Mouse (Mus musculus): ENCODE data around the gene Kidins220. TPM values are rescaled to one million over a fixed set of nuclear protein-coding genes. Genes with fewer than 3 reads are reported as not detected.

Gene Kidins220
- total and polyA plus RNA-seq, 2 experiments from 2014 or later = 104 to 295 TPM

- 47% methylated on average over 6 of the region's 6 CpGs for WGBS
- H3K4me3 ChIP-seq (ENCODE audit: low read depth, low read length) = no peak overlapping the region
- H3K27me3 ChIP-seq (ENCODE audit: insufficient read depth, low read length) = no peaks in the 10 kb centered on the region
- no peaks in the 10 kb centered on the region for H3K9me3 ChIP-seq (ENCODE audit: low read length)
- H3K27ac ChIP-seq (ENCODE audit: low read depth, low read length) = no peak overlapping the region
- H3K9ac ChIP-seq (replicated peaks; ENCODE audit: low read length, poor library complexity, severe bottlenecking) = no peak overlapping the region
- no peaks in the 10 kb centered on the region for H3K36me3 ChIP-seq (ENCODE audit: insufficient read depth, low read length)
- no peak overlapping the region for H3K4me2 ChIP-seq (ENCODE audit: low read depth, low read length, poor library complexity, severe bottlenecking)
- no peak for ATAC-seq (ENCODE audit: low FRiP score)
- no peak for DNase-seq (ENCODE audit: low spot score)
- TF ChIP-seq CTCF (IDR thresholded peaks at IDR 0.05) = no peak
- peaks cover 15% of the 10 kb centered on the region; the same call in 1 of the 2 replicates for H3K4me1 ChIP-seq (ENCODE audit: insufficient read depth, low read length)
Measured at GRCm38 (mm10) chr12:24932120-24932519, 42.6 kb upstream of the Kidins220 start.

- Histone ChIP-seq H3K27me3 (ENCODE audit: insufficient read depth, low read length) (no peaks in the 10 kb centered on the region), H3K4me3 (ENCODE audit: low read depth, low read length) (no peak overlapping the region), H3K27ac (ENCODE audit: low read depth, low read length) (no peak overlapping the region), H3K9me3 (ENCODE audit: low read length) (no peaks in the 10 kb centered on the region), H3K4me1 (ENCODE audit: insufficient read depth, low read length) (peaks cover 11% of the 10 kb centered on the region; the same call in 1 of the 2 replicates), H3K9ac (replicated peaks; ENCODE audit: low read length, poor library complexity, severe bottlenecking) (no peak overlapping the region), H3K36me3 (ENCODE audit: insufficient read depth, low read length) (no peaks in the 10 kb centered on the region), H3K4me2 (ENCODE audit: low read depth, low read length, poor library complexity, severe bottlenecking) (no peak overlapping the region)
- 68% methylated on average over 1 of the region's 1 CpGs for WGBS
- DNase-seq (ENCODE audit: low spot score) (peak; percentile 31), ATAC-seq (ENCODE audit: low FRiP score) (peak; percentile 14; the same call in 1 of the 2 replicates)
- TF ChIP-seq CTCF (IDR thresholded peaks at IDR 0.05) = no peak
Measured at GRCm38 (mm10) chr12:24933206-24933775, 41.4 kb upstream of the Kidins220 start.

- TF ChIP-seq CTCF (IDR thresholded peaks at IDR 0.05) = no peak
- WGBS = 85% methylated on average over 3 of the region's 3 CpGs
- DNase-seq (ENCODE audit: low spot score) = no peak
- no peak overlapping the region for H3K9ac ChIP-seq (replicated peaks; ENCODE audit: low read length, poor library complexity, severe bottlenecking)
- H3K36me3 ChIP-seq (ENCODE audit: insufficient read depth, low read length) = no peaks in the 10 kb centered on the region
- no peak for ATAC-seq (ENCODE audit: low FRiP score)
- no peak overlapping the region for H3K27ac ChIP-seq (ENCODE audit: low read depth, low read length)
- peaks cover 7% of the 10 kb centered on the region; the same call in 1 of the 2 replicates for H3K4me1 ChIP-seq (ENCODE audit: insufficient read depth, low read length)
- H3K4me3 ChIP-seq (ENCODE audit: low read depth, low read length) = no peak overlapping the region
- H3K27me3 ChIP-seq (ENCODE audit: insufficient read depth, low read length) = no peaks in the 10 kb centered on the region
- H3K9me3 ChIP-seq (ENCODE audit: low read length) = no peaks in the 10 kb centered on the region
- H3K4me2 ChIP-seq (ENCODE audit: low read depth, low read length, poor library complexity, severe bottlenecking) = no peak overlapping the region
Measured at GRCm38 (mm10) chr12:24933996-24934395, 40.7 kb upstream of the Kidins220 start.

- H3K27me3 ChIP-seq (ENCODE audit: insufficient read depth, low read length) = no peaks in the 10 kb centered on the region
- H3K9me3 ChIP-seq (ENCODE audit: low read length) = no peaks in the 10 kb centered on the region
- H3K36me3 ChIP-seq (ENCODE audit: insufficient read depth, low read length) = peaks cover 8% of the 10 kb centered on the region
- no peak overlapping the region for H3K9ac ChIP-seq (replicated peaks; ENCODE audit: low read length, poor library complexity, severe bottlenecking)
- peaks cover 7% of the 10 kb centered on the region; the same call in 1 of the 2 replicates for H3K4me1 ChIP-seq (ENCODE audit: insufficient read depth, low read length)
- no peak overlapping the region for H3K4me2 ChIP-seq (ENCODE audit: low read depth, low read length, poor library complexity, severe bottlenecking)
- no peak for TF ChIP-seq CTCF (IDR thresholded peaks at IDR 0.05)
- 44% methylated on average over 1 of the region's 1 CpGs for WGBS
- DNase-seq (ENCODE audit: low spot score) = no peak
- no peak for ATAC-seq (ENCODE audit: low FRiP score)
- no peak overlapping the region for H3K27ac ChIP-seq (ENCODE audit: low read depth, low read length)
- H3K4me3 ChIP-seq (ENCODE audit: low read depth, low read length) = no peak overlapping the region
Measured at GRCm38 (mm10) chr12:24936281-24936680, 38.4 kb upstream of the Kidins220 start.

- no peak overlapping the region for H3K27ac ChIP-seq (ENCODE audit: low read depth, low read length)
- ATAC-seq (ENCODE audit: low FRiP score) = no peak
Measured at GRCm38 (mm10) chr12:24939372-24939771, 35.4 kb upstream of the Kidins220 start.

GRCm38 (mm10) chr12:24942619-24943287 is 32.0 kb upstream of the Kidins220 start:
- no peak for TF ChIP-seq CTCF (IDR thresholded peaks at IDR 0.05)
- 88% methylated on average over 9 of the region's 9 CpGs for WGBS
- ATAC-seq (ENCODE audit: low FRiP score) = no peak

More at GRCm38 (mm10) chr12:24939372-24939771, 35.4 kb upstream of the Kidins220 start:
- no peak for DNase-seq (ENCODE audit: low spot score)
- Histone ChIP-seq H3K9ac (replicated peaks; ENCODE audit: low read length, poor library complexity, severe bottlenecking) (no peak overlapping the region), H3K4me3 (ENCODE audit: low read depth, low read length) (no peak overlapping the region), H3K9me3 (ENCODE audit: low read length) (no peaks in the 10 kb centered on the region), H3K27me3 (ENCODE audit: insufficient read depth, low read length) (no peaks in the 10 kb centered on the region), H3K36me3 (ENCODE audit: insufficient read depth, low read length) (peaks cover 12% of the 10 kb centered on the region), H3K4me1 (ENCODE audit: insufficient read depth, low read length) (no peaks in the 10 kb centered on the region), H3K4me2 (ENCODE audit: low read depth, low read length, poor library complexity, severe bottlenecking) (no peak overlapping the region)
- TF ChIP-seq CTCF (IDR thresholded peaks at IDR 0.05) = no peak
- 92% methylated on average over 8 of the region's 8 CpGs for WGBS

More at GRCm38 (mm10) chr12:24942619-24943287, 32.0 kb upstream of the Kidins220 start:
- no peak for DNase-seq (ENCODE audit: low spot score)
- no peak overlapping the region for H3K9ac ChIP-seq (replicated peaks; ENCODE audit: low read length, poor library complexity, severe bottlenecking)
- H3K9me3 ChIP-seq (ENCODE audit: low read length) = no peaks in the 10 kb centered on the region
- no peaks in the 10 kb centered on the region for H3K27me3 ChIP-seq (ENCODE audit: insufficient read depth, low read length)
- H3K4me1 ChIP-seq (ENCODE audit: insufficient read depth, low read length) = no peaks in the 10 kb centered on the region
- no peak overlapping the region for H3K4me3 ChIP-seq (ENCODE audit: low read depth, low read length)
- H3K4me2 ChIP-seq (ENCODE audit: low read depth, low read length, poor library complexity, severe bottlenecking) = no peak overlapping the region
- peaks cover 14% of the 10 kb centered on the region for H3K36me3 ChIP-seq (ENCODE audit: insufficient read depth, low read length)
- no peak overlapping the region for H3K27ac ChIP-seq (ENCODE audit: low read depth, low read length)
